Mouse (Mus musculus): ENCODE measurements at regions not wholly inside any gene's neighbourhood (a gene's known extent, or its start where the extent isn't known, plus 50 kb on each side); places are given as distances from the start of the nearest gene placed in this dataset.
"Not testable (repeated sequence)": the region's sequence is repeated elsewhere in the genome, so short reads cannot be mapped to it uniquely, and the experiment has no call there.

DNA sequence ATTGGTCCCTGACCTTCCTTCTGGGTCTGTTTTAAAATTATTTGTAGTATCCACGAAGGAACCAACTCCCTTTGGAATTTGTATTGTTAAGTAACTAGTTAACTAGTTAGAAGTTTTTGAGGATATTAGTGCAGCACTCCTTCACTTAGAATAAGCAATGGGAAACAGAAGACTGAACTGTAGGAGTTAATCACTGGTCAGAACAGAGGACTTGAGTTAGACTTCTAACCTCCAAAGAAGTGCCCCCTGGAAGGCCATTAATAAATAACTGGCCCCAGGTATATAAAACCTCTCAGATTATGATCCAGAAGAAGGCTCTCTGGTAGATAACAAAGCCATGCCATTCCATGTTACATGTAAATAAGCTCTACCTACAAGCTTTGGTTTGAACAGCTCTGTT lies 329.0 kb upstream of the Tusc1 start:
- WGBS: 78% methylated on average over 1 of the region's 1 CpGs
- no peak overlapping the region for H3K9ac ChIP-seq (replicated peaks; ENCODE audit: low read depth, low read length)
- no peak overlapping the region for H3K4me3 ChIP-seq (ENCODE audit: low read depth, low read length)
- no peak for ATAC-seq (ENCODE audit: low read depth)
- no peaks in the 10 kb centered on the region for H3K9me3 ChIP-seq (ENCODE audit: control insufficient read depth, low read length)
- H3K4me2 ChIP-seq (ENCODE audit: low read depth, low read length): no peak overlapping the region
- H3K36me3 ChIP-seq (ENCODE audit: control insufficient read depth, insufficient read depth, low read length): no peaks in the 10 kb centered on the region
- no peaks in the 10 kb centered on the region for H3K4me1 ChIP-seq (ENCODE audit: control insufficient read depth, insufficient read depth, low read length)
- H3K27ac ChIP-seq (ENCODE audit: low read depth, low read length): no peak overlapping the region
- H3K27me3 ChIP-seq (ENCODE audit: control insufficient read depth, insufficient read depth, low read length): no peaks in the 10 kb centered on the region

DNA sequence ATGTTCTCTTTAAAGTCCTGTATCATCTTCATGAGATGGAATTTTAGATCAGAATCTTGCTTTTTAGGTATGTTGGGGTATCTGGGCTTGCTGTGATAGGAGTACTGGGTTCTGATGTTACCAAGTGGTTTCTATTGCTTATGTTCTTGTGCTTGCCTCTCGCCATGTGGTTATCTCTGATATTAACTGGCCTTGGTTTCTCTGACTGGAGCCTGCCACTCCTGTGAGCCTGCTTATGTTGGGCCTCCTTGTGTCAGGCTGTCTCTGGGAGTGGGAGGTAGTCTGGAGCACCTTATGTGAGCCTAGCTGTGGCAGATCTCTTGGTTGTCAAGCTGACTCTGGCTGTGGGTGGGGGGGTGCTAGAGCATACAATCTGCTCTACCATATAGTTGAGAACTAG lies 302.9 kb upstream of the Tusc1 start:
- H3K4me1 ChIP-seq (ENCODE audit: control insufficient read depth, insufficient read depth, low read length): no peaks in the 10 kb centered on the region
- H3K4me3 ChIP-seq (ENCODE audit: low read depth, low read length): no peak overlapping the region
- no peak overlapping the region for H3K9ac ChIP-seq (replicated peaks; ENCODE audit: low read depth, low read length)
- H3K4me2 ChIP-seq (ENCODE audit: low read depth, low read length): no peak overlapping the region
- ATAC-seq (ENCODE audit: low read depth): no peak
- H3K36me3 ChIP-seq (ENCODE audit: control insufficient read depth, insufficient read depth, low read length): no peaks in the 10 kb centered on the region
- no peaks in the 10 kb centered on the region for H3K9me3 ChIP-seq (ENCODE audit: control insufficient read depth, low read length)
- no peak overlapping the region for H3K27ac ChIP-seq (ENCODE audit: low read depth, low read length)
- H3K27me3 ChIP-seq (ENCODE audit: control insufficient read depth, insufficient read depth, low read length): no peaks in the 10 kb centered on the region
- WGBS: 94% methylated on average over 1 of the region's 1 CpGs

DNA sequence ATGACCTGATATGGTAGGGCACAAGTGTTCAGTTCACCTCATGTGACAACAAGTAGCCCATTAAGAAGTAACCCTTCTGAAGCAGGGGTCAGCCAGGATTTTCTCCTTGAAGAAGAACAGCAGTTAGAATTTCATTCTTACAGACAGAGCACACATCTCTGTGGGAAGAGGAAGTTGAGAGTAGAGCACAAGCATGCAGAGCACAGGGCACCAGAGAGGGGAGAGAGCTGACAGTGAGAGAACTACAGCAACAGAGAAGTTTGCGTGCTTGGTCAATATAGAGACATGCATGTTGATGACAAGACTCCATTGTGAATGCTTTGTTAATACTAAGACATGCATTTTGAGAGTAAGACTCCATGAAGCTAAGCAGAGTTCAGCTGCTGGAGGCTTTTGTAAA lies 263.2 kb upstream of the Tusc1 start:
- no peaks in the 10 kb centered on the region for H3K27me3 ChIP-seq (ENCODE audit: control insufficient read depth, insufficient read depth, low read length)
- H3K36me3 ChIP-seq (ENCODE audit: control insufficient read depth, insufficient read depth, low read length): no peaks in the 10 kb centered on the region
- no peaks in the 10 kb centered on the region for H3K4me1 ChIP-seq (ENCODE audit: control insufficient read depth, insufficient read depth, low read length)
- ATAC-seq (ENCODE audit: low read depth): no peak
- no peaks in the 10 kb centered on the region for H3K9me3 ChIP-seq (ENCODE audit: control insufficient read depth, low read length)
- no peak overlapping the region for H3K4me3 ChIP-seq (ENCODE audit: low read depth, low read length)
- no peak overlapping the region for H3K27ac ChIP-seq (ENCODE audit: low read depth, low read length)
- H3K4me2 ChIP-seq (ENCODE audit: low read depth, low read length): no peak overlapping the region
- WGBS: 84% methylated on average over 1 of the region's 1 CpGs
- H3K9ac ChIP-seq (replicated peaks; ENCODE audit: low read depth, low read length): no peak overlapping the region

DNA sequence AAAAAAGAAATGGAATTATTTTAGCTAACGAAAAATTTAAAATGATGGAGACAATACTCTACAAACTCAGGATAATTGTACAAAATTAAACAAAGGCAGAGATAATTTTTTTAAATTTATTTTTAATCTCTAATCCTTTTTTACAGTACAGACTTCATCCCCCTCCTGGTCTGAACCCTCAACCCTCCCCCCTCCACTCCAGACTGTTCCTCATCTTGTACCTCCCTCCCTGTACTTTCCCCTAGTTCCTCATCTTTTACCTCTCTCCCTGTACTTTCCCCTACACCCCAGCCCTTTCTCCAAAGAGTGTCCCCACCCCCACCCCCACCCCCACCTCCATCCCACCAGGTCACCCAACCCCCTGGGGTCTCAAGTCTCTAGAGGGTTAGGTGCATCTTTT lies 249.0 kb upstream of the Tusc1 start:
- Histone ChIP-seq H3K4me3 (ENCODE audit: low read depth, low read length) (no peak overlapping the region), H3K9me3 (ENCODE audit: control insufficient read depth, low read length) (no peaks in the 10 kb centered on the region), H3K36me3 (ENCODE audit: control insufficient read depth, insufficient read depth, low read length) (no peaks in the 10 kb centered on the region), H3K4me2 (ENCODE audit: low read depth, low read length) (no peak overlapping the region), H3K27ac (ENCODE audit: low read depth, low read length) (no peak overlapping the region), H3K9ac (replicated peaks; ENCODE audit: low read depth, low read length) (no peak overlapping the region), H3K27me3 (ENCODE audit: control insufficient read depth, insufficient read depth, low read length) (no peaks in the 10 kb centered on the region), H3K4me1 (ENCODE audit: control insufficient read depth, insufficient read depth, low read length) (no peaks in the 10 kb centered on the region)
- WGBS: 96% methylated on average over 1 of the region's 1 CpGs
- ATAC-seq (ENCODE audit: low read depth): no peak

DNA sequence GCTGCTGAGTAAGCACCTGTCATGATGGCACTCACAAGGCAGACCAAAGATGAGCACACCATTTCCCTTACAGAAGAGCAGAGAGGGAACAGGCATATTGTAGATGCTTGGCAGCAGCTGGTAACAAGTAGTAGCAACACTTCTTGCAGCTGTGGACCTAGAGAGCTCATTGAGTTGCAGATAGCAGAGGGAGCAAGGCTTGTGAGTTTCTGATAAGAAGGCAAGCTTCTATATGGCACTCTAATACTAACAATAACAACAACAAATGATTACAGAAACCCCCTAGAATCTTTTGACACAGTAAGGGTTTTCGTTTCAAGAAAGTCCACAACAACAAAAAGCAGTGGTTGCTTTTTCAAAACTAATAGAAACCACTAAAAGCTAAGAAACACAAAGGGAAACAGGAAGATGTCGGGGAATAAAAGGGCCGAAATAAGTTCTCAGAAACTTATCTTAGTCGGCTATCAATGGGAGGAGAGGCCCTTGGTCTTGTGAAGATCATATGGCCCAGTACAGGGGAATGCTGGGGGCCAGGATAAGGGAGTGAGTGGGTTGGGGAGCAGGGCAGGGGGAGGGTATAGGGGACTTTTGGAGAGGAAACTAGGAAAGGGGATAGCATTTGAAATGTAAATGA lies 248.5 kb upstream of the Tusc1 start:
- no peak overlapping the region for H3K9ac ChIP-seq (replicated peaks; ENCODE audit: low read depth, low read length)
- no peak overlapping the region for H3K4me2 ChIP-seq (ENCODE audit: low read depth, low read length)
- ATAC-seq (ENCODE audit: low read depth): no peak

DNA sequence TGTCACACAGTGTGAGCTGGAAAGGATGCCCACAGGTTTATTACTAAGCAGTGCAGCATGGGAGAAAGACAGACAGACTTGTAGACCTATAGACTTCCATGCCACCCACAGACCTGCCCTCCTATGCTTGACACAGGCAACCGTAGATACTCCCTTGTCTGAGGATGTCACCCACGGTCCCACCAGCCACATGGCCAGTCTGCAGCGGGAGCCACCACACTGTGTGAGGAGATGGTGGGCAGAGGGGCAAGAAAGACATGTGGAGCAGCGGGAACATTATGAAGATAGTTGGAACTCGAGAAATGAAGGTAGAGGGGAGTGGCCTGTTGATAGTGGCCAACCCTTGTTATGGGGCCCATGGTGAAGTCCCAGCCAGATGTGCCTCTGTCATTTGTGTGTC lies 244.0 kb upstream of the Tusc1 start:
- Histone ChIP-seq H3K4me1 (ENCODE audit: control insufficient read depth, insufficient read depth, low read length) (no peaks in the 10 kb centered on the region), H3K27ac (ENCODE audit: low read depth, low read length) (no peak overlapping the region), H3K4me2 (ENCODE audit: low read depth, low read length) (no peak overlapping the region), H3K36me3 (ENCODE audit: control insufficient read depth, insufficient read depth, low read length) (no peaks in the 10 kb centered on the region), H3K4me3 (ENCODE audit: low read depth, low read length) (no peak overlapping the region), H3K9me3 (ENCODE audit: control insufficient read depth, low read length) (no peaks in the 10 kb centered on the region), H3K9ac (replicated peaks; ENCODE audit: low read depth, low read length) (no peak overlapping the region), H3K27me3 (ENCODE audit: control insufficient read depth, insufficient read depth, low read length) (no peaks in the 10 kb centered on the region)
- ATAC-seq (ENCODE audit: low read depth): no peak
- WGBS: 89% methylated on average over 5 of the region's 5 CpGs

More for the DNA sequence above, 248.5 kb upstream of the Tusc1 start:
- no peaks in the 10 kb centered on the region for H3K36me3 ChIP-seq (ENCODE audit: control insufficient read depth, insufficient read depth, low read length)
- no peak overlapping the region for H3K4me3 ChIP-seq (ENCODE audit: low read depth, low read length)
- 82% methylated on average over 4 of the region's 4 CpGs for WGBS
- no peaks in the 10 kb centered on the region for H3K27me3 ChIP-seq (ENCODE audit: control insufficient read depth, insufficient read depth, low read length)
- H3K4me1 ChIP-seq (ENCODE audit: control insufficient read depth, insufficient read depth, low read length): no peaks in the 10 kb centered on the region
- no peak overlapping the region for H3K27ac ChIP-seq (ENCODE audit: low read depth, low read length)
- H3K9me3 ChIP-seq (ENCODE audit: control insufficient read depth, low read length): no peaks in the 10 kb centered on the region

DNA sequence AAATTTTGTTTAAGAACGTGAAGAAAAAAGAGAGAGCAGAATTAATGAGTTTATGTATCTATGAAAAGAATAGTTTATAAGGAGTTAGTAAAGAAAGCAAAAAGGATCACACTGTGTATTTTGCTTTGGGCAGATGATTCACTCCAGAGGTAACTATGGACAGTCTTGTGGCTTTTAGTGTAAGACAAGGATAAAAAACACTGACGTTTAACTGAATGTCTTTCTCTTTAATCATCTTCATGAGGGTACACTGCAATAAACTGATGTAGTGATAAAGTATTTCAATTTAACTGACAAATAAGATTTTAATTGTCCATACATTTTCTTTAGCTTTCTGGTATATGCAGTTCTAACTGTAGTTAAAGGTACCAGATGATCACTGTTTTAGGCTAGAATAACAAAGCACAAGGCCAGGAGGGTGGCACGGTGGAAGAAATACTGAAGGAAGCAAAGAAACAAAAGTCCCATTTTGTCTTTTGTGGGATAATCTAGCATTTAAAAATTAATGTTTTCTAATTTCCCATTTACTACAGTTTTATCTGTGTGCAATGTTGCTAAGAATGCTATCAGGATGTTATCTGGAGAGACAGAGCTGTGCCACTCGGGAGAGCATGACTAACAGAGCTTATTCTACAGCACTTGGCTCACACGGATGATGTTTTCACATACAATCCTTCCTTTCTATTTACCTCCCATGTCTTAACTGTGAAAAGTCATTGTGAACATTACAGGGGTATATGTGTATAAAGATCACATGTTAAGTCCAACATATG lies 232.4 kb upstream of the Tusc1 start:
- no peak overlapping the region for H3K9ac ChIP-seq (replicated peaks; ENCODE audit: low read depth, low read length)
- no peak overlapping the region for H3K27ac ChIP-seq (ENCODE audit: low read depth, low read length)
- H3K36me3 ChIP-seq (ENCODE audit: control insufficient read depth, insufficient read depth, low read length): no peaks in the 10 kb centered on the region
- ATAC-seq (ENCODE audit: low read depth): no peak
- WGBS: 85% methylated on average over 5 of the region's 5 CpGs
- H3K4me3 ChIP-seq (ENCODE audit: low read depth, low read length): no peak overlapping the region
- H3K9me3 ChIP-seq (ENCODE audit: control insufficient read depth, low read length): no peaks in the 10 kb centered on the region
- H3K27me3 ChIP-seq (ENCODE audit: control insufficient read depth, insufficient read depth, low read length): no peaks in the 10 kb centered on the region
- H3K4me1 ChIP-seq (ENCODE audit: control insufficient read depth, insufficient read depth, low read length): no peaks in the 10 kb centered on the region
- no peak overlapping the region for H3K4me2 ChIP-seq (ENCODE audit: low read depth, low read length)

DNA sequence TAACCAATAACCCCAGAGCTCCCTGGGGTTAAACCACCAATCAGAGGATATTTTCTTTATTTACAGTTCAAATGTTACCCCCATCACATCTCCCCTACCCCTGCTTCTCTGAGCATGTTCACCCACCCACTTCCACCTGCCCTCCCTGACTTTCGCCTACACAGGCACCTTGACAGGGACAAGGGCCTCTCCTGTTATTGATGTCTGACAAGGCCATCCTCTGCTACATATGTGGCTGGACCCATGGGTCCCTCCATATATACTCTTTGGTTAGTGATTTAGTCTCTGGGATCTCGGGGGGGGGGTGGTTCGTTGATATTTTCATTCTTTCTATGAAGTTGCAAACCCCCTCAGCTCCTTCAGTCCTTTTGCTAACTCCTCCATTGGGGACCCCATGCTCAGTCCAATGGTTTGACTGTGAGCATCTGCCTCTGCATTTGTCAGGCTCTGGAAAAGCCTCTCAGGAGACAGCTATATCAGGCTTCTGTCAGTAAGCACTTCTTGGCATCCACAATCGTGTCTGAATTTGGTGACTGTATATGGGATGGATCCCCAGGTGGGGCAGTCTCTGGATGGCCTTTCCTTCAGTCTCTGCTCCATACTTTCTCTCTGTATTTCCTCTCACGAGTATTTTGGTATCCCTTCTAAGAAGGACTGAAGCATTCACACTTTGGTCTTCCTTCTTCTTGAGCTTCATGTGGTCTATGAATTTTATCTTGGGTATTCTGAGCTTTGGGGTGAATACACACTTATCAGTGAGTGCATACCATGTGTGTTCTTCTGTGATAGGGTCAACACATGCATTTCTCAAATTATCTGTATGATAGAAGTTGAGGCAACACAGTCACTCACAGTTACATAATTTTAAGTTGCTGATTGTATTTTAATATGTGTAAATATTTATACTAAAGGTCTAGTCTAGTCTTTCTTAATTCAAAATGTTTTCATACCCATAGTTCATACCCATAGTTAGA lies 220.8 kb upstream of the Tusc1 start:
- H3K4me3 ChIP-seq (ENCODE audit: low read depth, low read length): no peak overlapping the region
- WGBS: 85% methylated on average over 5 of the region's 5 CpGs

DNA sequence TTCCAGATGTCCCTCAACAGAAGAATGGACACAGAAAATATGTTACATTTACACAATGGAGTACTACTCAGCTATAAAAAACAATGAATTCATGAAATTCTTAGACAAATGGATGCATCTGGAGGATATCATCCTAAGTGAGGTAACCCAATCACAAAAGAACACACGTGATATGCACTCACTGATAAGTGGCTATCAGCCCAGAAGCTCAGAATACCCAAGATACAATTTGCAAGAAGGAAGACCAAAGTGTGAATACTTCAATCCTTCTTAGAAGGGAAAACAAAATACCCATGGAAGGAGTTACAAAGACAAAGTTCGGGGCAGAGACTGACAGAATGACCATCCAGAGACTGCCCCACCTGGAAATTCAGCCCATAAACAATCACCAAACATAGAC lies 219.9 kb upstream of the Tusc1 start:
- not testable (repeated sequence) for H3K4me3 ChIP-seq (ENCODE audit: low read depth, low read length); H3K27ac ChIP-seq (ENCODE audit: low read depth, low read length); H3K4me2 ChIP-seq (ENCODE audit: low read depth, low read length); H3K9me3 ChIP-seq (ENCODE audit: control insufficient read depth, low read length); ATAC-seq (ENCODE audit: low read depth); H3K36me3 ChIP-seq (ENCODE audit: control insufficient read depth, insufficient read depth, low read length); H3K27me3 ChIP-seq (ENCODE audit: control insufficient read depth, insufficient read depth, low read length); H3K4me1 ChIP-seq (ENCODE audit: control insufficient read depth, insufficient read depth, low read length); H3K9ac ChIP-seq (replicated peaks; ENCODE audit: low read depth, low read length)
- WGBS: 85% methylated on average over 2 of the region's 2 CpGs

More for the DNA sequence above, 220.8 kb upstream of the Tusc1 start:
- Histone ChIP-seq H3K36me3 (ENCODE audit: control insufficient read depth, insufficient read depth, low read length) (no peaks in the 10 kb centered on the region), H3K9me3 (ENCODE audit: control insufficient read depth, low read length) (no peaks in the 10 kb centered on the region), H3K9ac (replicated peaks; ENCODE audit: low read depth, low read length) (no peak overlapping the region), H3K4me2 (ENCODE audit: low read depth, low read length) (no peak overlapping the region), H3K4me1 (ENCODE audit: control insufficient read depth, insufficient read depth, low read length) (no peaks in the 10 kb centered on the region), H3K27me3 (ENCODE audit: control insufficient read depth, insufficient read depth, low read length) (no peaks in the 10 kb centered on the region), H3K27ac (ENCODE audit: low read depth, low read length) (no peak overlapping the region)
- no peak for ATAC-seq (ENCODE audit: low read depth)
